Mouse (Mus musculus): ENCODE results near the gene Mbnl2.
"Not testable (repeated sequence)": the region's sequence is repeated elsewhere in the genome, so short reads cannot be mapped to it uniquely, and the experiment has no call there.

DNA sequence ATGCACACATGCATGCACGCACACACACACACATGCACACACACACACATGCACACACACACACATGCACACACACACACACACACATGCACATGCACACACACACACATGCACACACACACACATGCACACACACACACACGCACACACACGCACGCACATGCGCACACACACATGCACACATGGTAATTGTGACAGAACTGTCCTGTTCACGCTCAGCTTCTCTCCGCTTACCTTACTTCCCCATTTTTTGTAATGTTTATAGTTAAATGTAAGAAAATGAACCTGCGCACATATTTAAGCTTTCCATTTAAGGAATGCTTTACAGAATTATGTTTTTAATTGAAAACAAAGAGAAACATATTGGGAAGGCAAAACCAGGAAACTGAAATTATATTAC, 84.1 kb downstream of the Mbnl2 start:
- TF ChIP-seq GATA1 (IDR thresholded peaks at IDR 0.05; ENCODE audit: borderline replicate concordance, low read length); FLI1 (IDR thresholded peaks at IDR 0.05; ENCODE audit: low read length): not testable (repeated sequence)

Measured in megakaryocyte, embryonic 14.5 days (primary cell).